Mouse (Mus musculus) embryonic facial prominence, embryonic 12.5 days (tissue): ENCODE data around the gene Coro1b. TPM values are rescaled to one million over a fixed set of nuclear protein-coding genes. Genes with fewer than 3 reads are reported as not detected.
"Not testable (repeated sequence)": the region's sequence is repeated elsewhere in the genome, so short reads cannot be mapped to it uniquely, and the experiment has no call there.

Source experiments
- ATAC-seq: fragments of 200-750 bp; cut with Nextera tagmentation; 2 replicates; pipeline ENCODE4 v1.8.0; 2017; ENCODE audit not compliant: insufficient number of reproducible peaks, insufficient read depth, low FRiP score, low TSS enrichment
- H3K27ac ChIP-seq: fragments of 300-500 bp; sonication (generic); 2 replicates; pipeline ENCODE4 v1.5.1; 2016; ENCODE audit warnings: mild to moderate bottlenecking
- H3K27me3 ChIP-seq: fragments of 300-500 bp; sonication (generic); 2 replicates; pipeline ENCODE4 v1.6.1; 2016; ENCODE audit warnings: mild to moderate bottlenecking, moderate library complexity
- H3K36me3 ChIP-seq: fragments of 300-500 bp; sonication (generic); 2 replicates; pipeline ENCODE4 v1.6.1; 2016; ENCODE audit warnings: mild to moderate bottlenecking
- H3K4me1 ChIP-seq: fragments of 300-500 bp; sonication (generic); 2 replicates; pipeline ENCODE4 v1.6.1; 2016
- H3K4me2 ChIP-seq: fragments of 300-500 bp; sonication (generic); replicated peaks from 2 replicates; pipeline ENCODE4 v1.6.1; 2016; ENCODE audit warnings: mild to moderate bottlenecking, moderate library complexity
- H3K4me3 ChIP-seq: fragments of 300-500 bp; sonication (generic); 2 replicates; pipeline ENCODE4 v1.5.1; 2016; ENCODE audit warnings: mild to moderate bottlenecking
- H3K9ac ChIP-seq: fragments of 300-500 bp; sonication (generic); 2 replicates; pipeline ENCODE4 v1.6.1; 2016; ENCODE audit warnings: mild to moderate bottlenecking, moderate library complexity
- H3K9me3 ChIP-seq: fragments of 300-500 bp; sonication (generic); 2 replicates; pipeline ENCODE4 v1.6.1; 2016; ENCODE audit warnings: mild to moderate bottlenecking, moderate library complexity
- WGBS: fragments of 180-500 bp; shearing (Covaris S2); methylation state at CpG from one replicate; pipeline ENCODE4 v1.1.7; 2016; 5-methylcytosine and 5-hydroxymethylcytosine counted together
- polyA plus RNA-seq: library from polyadenylated mRNA; unstranded; fragments of >200 nt; fragmentation: Nextera tagmentation; extraction: Ambion mirVana; gene quantifications from 2 replicates; pipeline ENCODE4 v1.2.1, GENCODE M21; 2016

Coro1b gene
- polyA plus RNA-seq, 1 experiment from 2014 or later = 128 TPM

- H3K27ac ChIP-seq = peak overlapping the region; percentile 84
- H3K9me3 ChIP-seq = no peaks in the 10 kb centered on the region
- peak; percentile 44 for ATAC-seq
- 3% methylated on average over 38 of the region's 38 CpGs for WGBS
- H3K36me3 ChIP-seq = peaks cover 22% of the 10 kb centered on the region
- peak overlapping the region; percentile 54 for H3K4me2 ChIP-seq
- H3K4me1 ChIP-seq = 0 out of 2 replicates have a peak, but pooled peaks cover 9% of the 10 kb centered on the region
- H3K27me3 ChIP-seq = no peaks in the 10 kb centered on the region
- peak overlapping the region; percentile 60 for H3K9ac ChIP-seq
- H3K4me3 ChIP-seq = peak overlapping the region; percentile 51
These were observed 27.2 kb upstream of the Coro1b start for GRCm38 (mm10) chr19:4121097-4121805.

- WGBS = 62% methylated on average over 6 of the region's 6 CpGs
These were observed 26.5 kb upstream of the Coro1b start for GRCm38 (mm10) chr19:4121896-4122295.

GRCm38 (mm10) chr19:4122411-4123370 is 25.7 kb upstream of the Coro1b start:
- Histone ChIP-seq H3K27me3 (no peaks in the 10 kb centered on the region), H3K4me2 (no peak overlapping the region), H3K36me3 (peaks cover 7% of the 10 kb centered on the region), H3K27ac (no peak overlapping the region), H3K9me3 (no peaks in the 10 kb centered on the region), H3K4me1 (peaks cover 18% of the 10 kb centered on the region), H3K9ac (no peak overlapping the region), H3K4me3 (no peak overlapping the region)
- no peak for ATAC-seq
- WGBS = 86% methylated on average over 7 of the region's 7 CpGs

More at GRCm38 (mm10) chr19:4121896-4122295, 26.5 kb upstream of the Coro1b start:
- Histone ChIP-seq H3K4me1 (peaks cover 15% of the 10 kb centered on the region), H3K36me3 (peaks cover 15% of the 10 kb centered on the region), H3K4me2 (peak overlapping the region; percentile 54; the same call in 1 of the 2 replicates)
- H3K9me3 ChIP-seq, H3K27me3 ChIP-seq, H3K27ac ChIP-seq, H3K9ac ChIP-seq, ATAC-seq, H3K4me3 ChIP-seq: not testable (repeated sequence)

- Histone ChIP-seq H3K36me3 (peaks cover 13% of the 10 kb centered on the region), H3K9me3 (no peaks in the 10 kb centered on the region), H3K4me2 (no peak overlapping the region), H3K27me3 (no peaks in the 10 kb centered on the region), H3K27ac (0 out of 2 replicates have a peak overlapping the region, but pooled peaks have one; percentile 38), H3K4me3 (no peak overlapping the region), H3K9ac (no peak overlapping the region), H3K4me1 (peaks cover 18% of the 10 kb centered on the region)
- WGBS = 68% methylated on average over 4 of the region's 4 CpGs
- ATAC-seq = no peak
These were observed 24.0 kb upstream of the Coro1b start for GRCm38 (mm10) chr19:4124432-4124831.

GRCm38 (mm10) chr19:4125268-4125667 is 23.2 kb upstream of the Coro1b start:
- H3K27me3 ChIP-seq, H3K9me3 ChIP-seq: not testable (repeated sequence)
- WGBS = 9% methylated on average over 2 of the region's 4 CpGs
- peak; percentile 41 for ATAC-seq
- peak overlapping the region; percentile 73 for H3K9ac ChIP-seq
- peaks cover 16% of the 10 kb centered on the region for H3K4me1 ChIP-seq
- H3K36me3 ChIP-seq = peaks cover 21% of the 10 kb centered on the region
- H3K27ac ChIP-seq = 0 out of 2 replicates have a peak overlapping the region, but pooled peaks have one; percentile 12
- peak overlapping the region; percentile 83 for H3K4me3 ChIP-seq
- peak overlapping the region; percentile 71 for H3K4me2 ChIP-seq

GRCm38 (mm10) chr19:4125741-4126696 is 22.4 kb upstream of the Coro1b start, which contains the start of gene Aip:
Gene Aip (minus strand): TSS chr19:4125858.
- Histone ChIP-seq H3K4me2 (peak within 1 kb of the TSS; percentile 71), H3K27ac (peak within 1 kb of the TSS; percentile 58; the same call in 1 of the 2 replicates), H3K4me1 (peaks cover 9% of the 10 kb centered on the region), H3K9ac (peak within 1 kb of the TSS; percentile 73), H3K9me3 (no peaks in the 10 kb centered on the region), H3K36me3 (peaks cover 27% of the 10 kb centered on the region), H3K4me3 (peak within 1 kb of the TSS; percentile 83), H3K27me3 (no peaks in the 10 kb centered on the region)
- ATAC-seq = peak; percentile 93
- 1% methylated on average over 64 of the region's 64 CpGs for WGBS

- Histone ChIP-seq H3K27ac (peak overlapping the region; percentile 19; the same call in 1 of the 2 replicates), H3K4me3 (peak overlapping the region; percentile 83), H3K9ac (peak overlapping the region; percentile 73), H3K9me3 (no peaks in the 10 kb centered on the region), H3K4me2 (peak overlapping the region; percentile 71), H3K4me1 (peaks cover 9% of the 10 kb centered on the region), H3K36me3 (peaks cover 36% of the 10 kb centered on the region), H3K27me3 (no peaks in the 10 kb centered on the region)
- 55% methylated on average over 7 of the region's 7 CpGs for WGBS
- ATAC-seq = no peak
These were observed 21.5 kb upstream of the Coro1b start for GRCm38 (mm10) chr19:4126759-4127495.

- Histone ChIP-seq H3K27me3 (no peaks in the 10 kb centered on the region), H3K27ac (no peak overlapping the region), H3K9ac (no peak overlapping the region), H3K4me3 (no peak overlapping the region), H3K4me1 (peaks cover 9% of the 10 kb centered on the region), H3K9me3 (no peaks in the 10 kb centered on the region), H3K4me2 (no peak overlapping the region), H3K36me3 (peaks cover 49% of the 10 kb centered on the region)
- no peak for ATAC-seq
- WGBS = 94% methylated on average over 7 of the region's 7 CpGs
These were observed 19.0 kb upstream of the Coro1b start for GRCm38 (mm10) chr19:4129462-4129861.

- Histone ChIP-seq H3K27ac (no peak overlapping the region), H3K9me3 (no peaks in the 10 kb centered on the region), H3K4me3 (no peak overlapping the region), H3K27me3 (no peaks in the 10 kb centered on the region), H3K4me2 (no peak overlapping the region), H3K9ac (no peak overlapping the region), H3K4me1 (peaks cover 9% of the 10 kb centered on the region), H3K36me3 (peaks cover 49% of the 10 kb centered on the region)
- no peak for ATAC-seq
- WGBS = 89% methylated on average over 4 of the region's 4 CpGs
These were observed 18.3 kb upstream of the Coro1b start for GRCm38 (mm10) chr19:4130106-4130505.

GRCm38 (mm10) chr19:4131075-4131474 is 17.3 kb upstream of the Coro1b start:
- H3K9me3 ChIP-seq = no peaks in the 10 kb centered on the region
- H3K27me3 ChIP-seq = no peaks in the 10 kb centered on the region
- no peak for ATAC-seq
- no peak overlapping the region for H3K4me3 ChIP-seq
- peaks cover 49% of the 10 kb centered on the region for H3K36me3 ChIP-seq
- no peak overlapping the region for H3K27ac ChIP-seq
- H3K9ac ChIP-seq = no peak overlapping the region
- H3K4me1 ChIP-seq = peaks cover 9% of the 10 kb centered on the region
- 91% methylated on average over 5 of the region's 5 CpGs for WGBS
- H3K4me2 ChIP-seq = no peak overlapping the region
